Mouse (Mus musculus): ENCODE results near the gene Cryaa.

The Cryaa gene

GRCm38 (mm10) chr17:31710455-31710854, 32.8 kb downstream of the Cryaa start:
- DNase-seq (ENCODE audit: low spot score), result no peak

GRCm38 (mm10) chr17:31713709-31714108, 36.1 kb downstream of the Cryaa start:
- DNase-seq (ENCODE audit: low spot score), result no peak

- no peak for DNase-seq (ENCODE audit: low spot score)
Measured at GRCm38 (mm10) chr17:31714125-31714524, 36.5 kb downstream of the Cryaa start.

GRCm38 (mm10) chr17:31715006-31715405, 37.4 kb downstream of the Cryaa start:
- no peak for DNase-seq (ENCODE audit: low spot score)

- no peak for DNase-seq (ENCODE audit: low spot score)
Measured at GRCm38 (mm10) chr17:31721637-31722036, 44.0 kb downstream of the Cryaa start.

GRCm38 (mm10) chr17:31725366-31725765, 47.8 kb downstream of the Cryaa start:
- DNase-seq (ENCODE audit: low spot score), result no peak

GRCm38 (mm10) chr17:31726216-31726615, 48.6 kb downstream of the Cryaa start:
- no peak for DNase-seq (ENCODE audit: low spot score)

GRCm38 (mm10) chr17:31727230-31727629, 49.6 kb downstream of the Cryaa start:
- DNase-seq (ENCODE audit: low spot score), result no peak

GRCm38 (mm10) chr17:31728043-31728442, 50.4 kb downstream of the Cryaa start:
- no peak for DNase-seq (ENCODE audit: low spot score)

- no peak for DNase-seq (ENCODE audit: low spot score)
Measured at GRCm38 (mm10) chr17:31728968-31729501, 51.4 kb downstream of the Cryaa start.

GRCm38 (mm10) chr17:31731038-31731437, 53.4 kb downstream of the Cryaa start:
- DNase-seq (ENCODE audit: low spot score), result no peak
